Mouse (Mus musculus): ENCODE measurements around the gene P3h4.

GRCm38 (mm10) chr11:100408076-100408834, 6.4 kb downstream of the P3h4 start:
- TF ChIP-seq CTCF (IDR thresholded peaks at IDR 0.05; ENCODE audit: low read depth) (peak; percentile 80), EP300 (IDR thresholded peaks at IDR 0.05; ENCODE audit: low read depth) (no peak)

All from liver, postnatal 0 days (tissue).